Mouse (Mus musculus): Measurements from ENCODE around the gene Stx11. TPM values are rescaled to one million over a fixed set of nuclear protein-coding genes. Genes with fewer than 3 reads are reported as not detected.

Stx11 gene
- total RNA-seq (2021), result under 1 TPM; 0.36 to 0.71 TPM
- long read RNA-seq, partial matches to known transcripts, result 0 of 1 reads
- long read RNA-seq, other reads (novel, unspliced or antisense), result 0 of 1 reads

GRCm38 (mm10) chr10:12964151-12965075, at the start of gene Stx11:
Gene Stx11, minus strand, starts transcription at chr10:12964298.
- peak; percentile 19 to 22 for DNase-seq (ENCODE audit: low spot score in 2 of 2)

- DNase-seq (ENCODE audit: low spot score in 2 of 2), result no peak
Measured at GRCm38 (mm10) chr10:13008737-13009121, 44.6 kb upstream of the Stx11 start.

- peak; percentile 95 for DNase-seq (ENCODE audit: low spot score in 2 of 2)
Measured at GRCm38 (mm10) chr10:13007876-13008736, 44.0 kb upstream of the Stx11 start.

GRCm38 (mm10) chr10:13005043-13005442, 40.9 kb upstream of the Stx11 start, which contains the start of gene Sf3b5:
Gene Sf3b5, plus strand, starts transcription at chr10:13005343.
- no peak for DNase-seq (ENCODE audit: low spot score in 2 of 2)

- peak; percentile 87 to 88 for DNase-seq (ENCODE audit: low spot score in 2 of 2)
Measured at GRCm38 (mm10) chr10:12996736-12997477, 32.8 kb upstream of the Stx11 start.

- DNase-seq (ENCODE audit: low spot score in 2 of 2), result no peak
Measured at GRCm38 (mm10) chr10:12993411-12994039, 29.4 kb upstream of the Stx11 start.

- no peak for DNase-seq (ENCODE audit: low spot score in 2 of 2)
Measured at GRCm38 (mm10) chr10:12991953-12992352, 27.9 kb upstream of the Stx11 start.

- DNase-seq (ENCODE audit: low spot score in 2 of 2), result no peak
Measured at GRCm38 (mm10) chr10:12986943-12987342, 22.8 kb upstream of the Stx11 start.

- no peak for DNase-seq (ENCODE audit: low spot score in 2 of 2)
Measured at GRCm38 (mm10) chr10:12986485-12986884, 22.4 kb upstream of the Stx11 start.

- DNase-seq (ENCODE audit: low spot score in 2 of 2), result no peak
Measured at GRCm38 (mm10) chr10:12985028-12985427, 20.9 kb upstream of the Stx11 start.

GRCm38 (mm10) chr10:12983516-12983915, 19.4 kb upstream of the Stx11 start:
- no peak for DNase-seq (ENCODE audit: low spot score in 2 of 2)

- no peak for DNase-seq (ENCODE audit: low spot score in 2 of 2)
Measured at GRCm38 (mm10) chr10:12981071-12981470, 17.0 kb upstream of the Stx11 start.

GRCm38 (mm10) chr10:12977787-12978212, 13.7 kb upstream of the Stx11 start:
- DNase-seq (ENCODE audit: low spot score in 2 of 2), result no peak

GRCm38 (mm10) chr10:12976552-12976951, 12.5 kb upstream of the Stx11 start:
- no peak for DNase-seq (ENCODE audit: low spot score in 2 of 2)

GRCm38 (mm10) chr10:12975957-12976356, 11.9 kb upstream of the Stx11 start:
- DNase-seq (ENCODE audit: low spot score in 2 of 2), result no peak

GRCm38 (mm10) chr10:12975461-12975860, 11.4 kb upstream of the Stx11 start:
- no peak for DNase-seq (ENCODE audit: low spot score in 2 of 2)

- DNase-seq (ENCODE audit: low spot score in 2 of 2), result no peak
Measured at GRCm38 (mm10) chr10:12974572-12974971, 10.5 kb upstream of the Stx11 start.

- DNase-seq (ENCODE audit: low spot score in 2 of 2), result no peak
Measured at GRCm38 (mm10) chr10:12965669-12966180, 1.6 kb upstream of the Stx11 start.

- DNase-seq (ENCODE audit: low spot score in 2 of 2), result no peak
Measured at GRCm38 (mm10) chr10:12963362-12964147, 543 bp downstream of the Stx11 start.
